Mouse (Mus musculus) mature B cell (primary cell): ENCODE results near the gene Dcst2.

Source experiments
- in situ Hi-C: fragments of 300-500 bp; cut with MboI; formaldehyde crosslinking; loops from 2 replicates; pipeline ENCODE4 v1.14.3; 2019

The Dcst2 gene

GRCm38 (mm10) chr3:89361675-89362074 lies at the start of gene Dcst2:
TSS of gene Dcst2 (plus strand) at chr3:89361975.
- in situ Hi-C loops, result no loop called here

DNA sequence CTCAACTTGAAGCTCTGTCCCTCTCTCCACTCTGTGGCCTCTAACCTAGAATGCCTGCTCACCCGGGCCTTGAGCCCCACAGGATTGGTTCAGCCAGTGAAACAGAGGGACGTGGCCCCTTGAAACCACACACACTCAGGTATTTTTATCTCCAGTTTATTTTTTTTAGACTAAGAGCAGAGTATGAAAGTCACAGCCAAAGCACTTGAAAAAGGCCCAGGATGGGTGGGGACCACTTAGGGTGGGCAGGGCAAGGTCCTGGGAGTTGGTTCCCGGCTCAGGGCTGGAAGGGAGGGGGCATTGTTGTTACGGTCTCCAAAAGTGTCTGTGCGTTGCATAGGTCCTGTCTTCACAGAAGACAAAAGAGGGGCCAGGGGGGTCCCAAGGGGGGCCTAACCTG lies 47.4 kb upstream of the Dcst2 start:
- in situ Hi-C loops, result no loop called here

- in situ Hi-C loops, result no loop called here
Measured at GRCm38 (mm10) chr3:89314791-89315190, 47.0 kb upstream of the Dcst2 start.

DNA sequence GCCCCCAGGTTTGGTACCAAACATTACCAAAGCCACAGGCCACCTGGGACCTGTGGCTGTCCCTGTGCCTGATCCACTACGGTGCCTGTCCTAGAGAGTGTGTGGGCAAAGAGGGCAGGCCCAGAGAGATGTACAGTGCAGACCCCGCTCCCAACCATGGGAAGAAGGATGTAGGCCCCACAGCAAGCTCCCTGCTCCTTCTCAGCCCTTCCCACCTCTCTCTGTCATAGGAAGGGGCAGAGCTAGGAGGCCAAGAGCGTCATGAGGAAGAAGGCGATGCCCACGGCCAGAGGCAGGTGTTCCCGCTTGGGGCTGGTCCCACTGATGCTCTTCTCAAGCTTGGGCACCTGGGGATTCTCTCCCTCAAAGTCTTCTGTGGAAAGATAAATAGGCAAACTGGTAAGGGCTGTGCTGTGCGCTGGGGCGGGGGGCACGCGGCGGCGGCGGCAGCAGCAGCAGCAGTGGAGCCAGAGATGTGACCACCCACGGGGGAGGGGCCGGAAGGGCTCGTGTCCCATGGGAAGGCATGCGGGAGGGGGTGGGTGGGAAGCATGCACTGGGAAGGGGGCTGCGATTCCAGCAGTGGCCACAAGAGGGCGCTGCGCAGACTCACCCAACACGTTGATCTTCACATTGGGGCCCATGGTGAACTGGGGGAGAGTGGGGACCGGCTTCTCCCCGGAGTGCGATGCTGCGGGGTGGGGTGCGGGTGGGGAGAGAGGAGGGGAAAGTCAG lies 46.4 kb upstream of the Dcst2 start:
- in situ Hi-C loops, result no loop called here

DNA sequence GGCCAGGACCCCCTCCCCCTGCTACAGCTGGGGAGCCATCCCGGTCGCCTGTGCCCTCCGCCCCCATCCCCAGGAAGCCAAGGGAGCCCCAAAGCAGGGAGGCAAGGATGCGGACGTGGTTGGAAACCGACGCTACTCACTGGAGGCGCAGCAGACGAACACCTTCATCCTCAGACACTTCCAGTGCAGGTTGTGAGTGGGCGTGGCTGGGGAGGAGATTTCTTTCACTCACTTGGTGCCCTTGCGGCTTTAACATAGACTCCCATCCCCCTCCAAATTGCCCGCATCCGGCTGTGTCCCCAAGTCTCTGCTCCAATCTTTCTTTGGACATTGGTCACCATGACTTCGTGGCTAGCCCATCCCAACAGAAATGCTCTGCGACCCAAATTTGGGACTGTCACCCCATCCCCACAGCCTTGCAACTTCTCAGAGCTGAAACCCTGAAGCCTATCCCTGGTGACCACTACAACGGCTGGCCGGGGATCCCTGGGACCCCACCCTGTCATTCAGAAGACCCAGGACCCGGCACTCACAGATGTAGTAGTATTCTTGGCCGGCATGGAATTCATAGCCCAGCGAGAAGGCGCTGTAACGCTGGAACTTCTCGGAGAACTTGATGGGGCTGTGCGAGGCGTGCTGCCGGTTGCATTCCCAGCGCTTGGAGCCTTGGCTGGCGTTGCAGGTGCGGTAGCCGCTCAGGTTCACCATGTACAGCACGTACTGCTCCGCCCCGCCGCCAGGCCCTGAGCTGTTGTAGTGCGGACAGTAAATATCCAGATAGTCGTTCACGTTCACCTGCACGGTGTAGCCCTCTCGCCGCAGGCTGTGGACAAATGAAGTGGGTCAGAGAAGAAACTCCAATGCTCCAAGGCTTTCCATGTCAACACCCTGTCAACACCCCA lies 45.6 kb upstream of the Dcst2 start:
- in situ Hi-C loops, result no loop called here

DNA sequence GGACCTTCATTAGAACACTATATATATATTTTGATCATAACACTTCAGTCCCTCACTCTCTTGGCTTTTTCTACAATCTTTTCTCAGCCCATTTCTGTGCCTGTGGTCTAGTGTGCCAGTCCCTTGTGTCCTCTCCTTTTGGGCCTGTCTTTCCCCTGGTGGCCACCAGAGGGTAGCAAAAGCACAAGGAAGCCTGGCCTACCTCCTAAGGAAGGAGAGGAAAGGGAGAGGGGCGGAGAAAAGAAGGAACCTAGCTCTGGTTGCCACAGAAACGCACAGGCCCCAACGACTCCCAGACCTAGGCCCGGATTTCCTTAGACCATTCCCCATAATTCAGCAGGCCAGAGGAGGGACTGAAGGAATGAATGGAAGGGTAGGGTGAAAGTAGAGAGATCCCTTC lies 44.9 kb upstream of the Dcst2 start:
- in situ Hi-C loops, result no loop called here

DNA sequence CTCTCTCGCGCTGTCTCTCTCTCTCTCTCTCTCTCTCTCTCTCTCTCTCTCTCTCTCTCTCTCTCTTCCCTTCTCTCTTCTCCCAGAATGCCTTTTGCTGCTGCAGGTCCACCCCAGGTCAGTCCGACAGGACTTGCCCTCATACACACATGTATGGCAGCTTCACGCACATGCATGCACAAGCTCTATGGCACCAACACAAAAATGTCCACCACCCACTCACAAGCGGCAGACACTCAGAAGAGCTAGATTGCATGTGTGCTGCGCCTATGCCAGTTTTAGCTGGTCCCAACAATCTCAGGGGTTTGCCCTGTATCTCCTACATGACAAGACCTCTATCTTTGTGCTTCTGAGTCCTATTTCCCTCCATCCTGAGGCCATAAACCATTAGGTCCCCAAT lies 44.5 kb upstream of the Dcst2 start:
- in situ Hi-C loops, result no loop called here

- in situ Hi-C loops, result no loop called here
Measured at GRCm38 (mm10) chr3:89318316-89318715, 43.5 kb upstream of the Dcst2 start.

DNA sequence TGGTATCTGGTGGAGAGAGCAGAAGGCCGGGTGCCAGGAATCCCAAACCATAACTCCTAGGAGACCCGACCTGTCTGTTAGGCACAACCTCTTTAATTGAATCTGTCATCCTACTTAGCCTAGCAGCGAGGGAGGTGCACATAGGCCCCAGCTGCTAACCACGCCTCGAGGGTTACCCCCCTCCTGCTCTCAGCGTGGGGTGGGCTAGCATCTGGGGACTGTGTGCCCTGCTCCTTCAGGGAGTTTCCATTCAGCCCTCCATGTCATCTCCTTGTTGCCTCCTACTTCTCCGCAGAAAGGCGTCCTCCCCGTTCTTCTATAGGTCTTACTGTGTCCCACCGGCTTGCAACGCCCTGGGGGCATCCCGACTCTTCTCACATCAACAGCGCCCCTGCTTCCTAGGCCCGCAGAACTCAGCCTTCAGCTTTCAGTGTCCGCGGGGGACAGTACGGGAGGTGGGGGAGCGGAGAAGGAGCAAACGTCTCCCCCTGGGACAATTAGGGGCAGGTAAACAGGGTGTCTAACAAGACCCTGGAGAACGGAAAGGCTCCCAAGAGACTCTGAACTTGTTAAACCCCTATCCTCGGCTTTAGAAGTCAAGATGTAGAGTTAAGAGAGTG lies 42.7 kb upstream of the Dcst2 start:
- in situ Hi-C loops, result no loop called here

GRCm38 (mm10) chr3:89319591-89320350 lies 42.0 kb upstream of the Dcst2 start:
- in situ Hi-C loops, result no loop called here

GRCm38 (mm10) chr3:89320581-89321182 lies 41.1 kb upstream of the Dcst2 start:
- in situ Hi-C loops, result no loop called here

DNA sequence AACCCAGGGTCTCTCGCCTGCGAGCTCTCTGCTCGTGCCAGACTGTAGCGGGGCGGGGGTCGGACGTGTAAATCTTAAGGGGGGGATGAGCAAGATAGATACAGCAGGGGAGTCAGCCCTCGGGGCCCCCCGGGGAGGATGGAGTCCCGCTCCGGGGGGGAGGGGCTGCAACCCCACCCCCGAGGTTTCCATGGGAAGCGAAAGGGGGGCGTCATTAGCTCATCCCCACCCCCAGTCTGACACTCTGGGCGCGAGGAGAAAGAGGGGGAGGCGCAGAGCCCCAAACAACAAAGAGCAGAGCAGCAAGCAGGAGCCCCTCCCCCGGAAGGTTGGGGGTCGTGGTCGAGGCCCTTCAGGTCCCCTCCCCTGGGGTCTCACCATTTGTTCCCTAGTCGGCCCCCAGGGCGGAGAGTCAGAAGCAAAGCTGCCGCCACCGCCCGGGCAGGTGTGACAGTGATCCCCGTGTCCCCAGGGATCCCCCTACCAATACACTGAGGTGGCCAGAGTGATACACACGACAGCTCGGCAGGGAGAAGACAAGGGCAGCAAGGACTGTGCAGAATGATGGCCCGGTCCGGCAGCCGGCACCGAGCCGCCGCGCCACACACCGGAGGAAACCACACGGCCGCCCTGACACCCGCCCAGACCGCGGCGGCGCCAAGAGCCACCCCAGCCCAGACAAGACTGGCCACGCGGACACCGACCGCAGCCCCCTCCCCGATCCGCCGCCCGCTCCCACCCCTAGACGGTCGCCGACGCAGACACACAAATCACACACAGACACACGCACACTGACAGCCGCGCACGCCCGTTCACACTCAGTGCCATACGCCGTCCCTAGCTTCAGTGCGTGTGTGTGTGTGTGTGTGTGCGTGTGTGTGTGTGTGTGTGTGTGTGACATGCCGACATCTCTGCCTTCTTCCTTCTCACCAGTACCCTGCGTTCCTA lies 40.3 kb upstream of the Dcst2 start:
- in situ Hi-C loops, result no loop called here

DNA sequence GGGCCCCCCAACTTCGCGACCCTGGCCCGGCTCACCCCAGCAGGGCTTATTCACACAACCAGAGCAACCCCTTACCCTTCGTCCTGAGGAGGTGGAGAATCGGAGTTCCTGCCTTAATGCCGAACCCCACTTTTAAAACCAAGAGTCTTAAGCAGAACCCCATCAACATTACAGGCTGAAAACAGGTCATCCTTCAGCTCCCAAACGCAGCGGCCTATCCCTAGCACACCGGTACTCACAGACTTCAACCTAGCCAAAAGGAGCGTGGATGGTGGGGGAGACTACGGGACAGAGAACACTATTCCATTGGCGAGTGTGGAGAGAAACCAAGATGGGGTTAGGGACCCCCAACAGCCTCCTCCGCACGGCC lies 39.7 kb upstream of the Dcst2 start:
- in situ Hi-C loops, result no loop called here

DNA sequence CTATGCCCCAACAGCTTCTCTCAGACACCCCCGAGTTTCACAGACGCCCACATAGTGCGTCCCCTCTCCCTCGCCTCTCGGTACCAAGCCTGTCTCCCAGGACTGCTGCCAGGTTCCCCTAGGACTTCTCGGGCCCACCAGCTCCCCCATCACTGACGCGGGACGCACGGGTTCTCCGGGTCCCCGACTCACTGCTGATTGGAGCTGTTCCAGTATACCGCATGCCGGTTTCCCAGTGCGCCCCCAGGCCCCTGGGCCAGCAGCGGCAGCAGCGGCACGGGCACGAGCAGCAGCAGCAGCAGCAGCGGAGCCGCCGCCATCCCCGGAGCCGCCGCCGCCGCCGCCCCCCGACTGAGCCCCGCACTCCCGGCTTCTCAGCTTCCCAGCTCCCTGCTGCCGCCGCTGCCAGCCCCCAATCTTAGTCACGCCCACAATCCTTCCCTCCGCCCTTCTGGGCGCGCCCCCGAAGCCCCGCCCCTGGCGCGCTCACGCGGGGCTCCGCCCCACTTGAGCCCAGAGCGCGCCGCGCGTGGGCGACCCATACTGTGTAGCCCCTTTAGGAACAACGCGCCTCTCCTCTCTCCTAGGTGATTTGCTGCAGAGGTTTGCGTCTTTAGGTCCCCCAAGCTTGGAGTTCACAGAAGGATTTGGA lies 39.1 kb upstream of the Dcst2 start, which contains the start of gene Efna3:
Gene Efna3 (minus strand): TSS at position 452 of the 652 bp plus-strand sequence.
- in situ Hi-C loops, result no loop called here

- in situ Hi-C loops, result no loop called here
Measured at GRCm38 (mm10) chr3:89325882-89326281, 35.9 kb upstream of the Dcst2 start.

GRCm38 (mm10) chr3:89327371-89327870 lies 34.4 kb upstream of the Dcst2 start:
- in situ Hi-C loops, result no loop called here

- in situ Hi-C loops, result no loop called here
Measured at GRCm38 (mm10) chr3:89328623-89329022, 33.2 kb upstream of the Dcst2 start.

DNA sequence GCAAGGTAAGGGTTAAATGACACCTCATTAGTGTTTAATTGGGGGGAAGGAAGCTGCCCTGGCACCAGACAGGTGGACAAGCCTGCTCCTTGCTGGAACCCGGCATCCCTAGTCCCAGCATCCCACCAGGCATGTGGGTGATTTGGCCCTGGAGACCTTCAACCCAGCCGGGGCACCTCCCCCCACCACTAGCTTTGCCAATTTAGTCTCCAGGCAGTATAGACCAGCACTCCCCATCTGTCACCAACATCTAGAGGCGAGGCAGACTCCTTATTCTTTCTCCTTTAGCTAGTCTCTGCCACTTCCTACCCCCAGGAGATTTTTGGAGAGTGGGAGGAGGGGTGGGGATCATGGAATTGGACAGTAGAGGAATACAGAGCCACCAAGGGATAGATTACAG lies 31.4 kb upstream of the Dcst2 start:
- in situ Hi-C loops, result no loop called here

- in situ Hi-C loops, result no loop called here
Measured at GRCm38 (mm10) chr3:89330948-89331347, 30.8 kb upstream of the Dcst2 start.

GRCm38 (mm10) chr3:89331561-89331960 lies 30.2 kb upstream of the Dcst2 start:
- in situ Hi-C loops, result no loop called here
